Mouse (Mus musculus) right cerebral cortex, postnatal 25 days (tissue): ENCODE measurements around the gene Maml3.

Experiments
- DNase-seq: peaks from one replicate; pipeline ENCODE4 v3.0.0; 2022

Maml3 gene

GRCm38 (mm10) chr3:51813186-51813585 is 291.7 kb downstream of the Maml3 start:
- DNase-seq, result no peak

- no peak for DNase-seq
Measured at GRCm38 (mm10) chr3:51810731-51811130, 294.1 kb downstream of the Maml3 start.

- no peak for DNase-seq
Measured at GRCm38 (mm10) chr3:51809822-51810221, 295.1 kb downstream of the Maml3 start.

GRCm38 (mm10) chr3:51807981-51808870 is 296.6 kb downstream of the Maml3 start:
- no peak for DNase-seq

GRCm38 (mm10) chr3:51805488-51806318 is 299.2 kb downstream of the Maml3 start:
- DNase-seq, result no peak

- no peak for DNase-seq
Measured at GRCm38 (mm10) chr3:51803903-51804302, 301.0 kb downstream of the Maml3 start.

GRCm38 (mm10) chr3:51799650-51800049 is 305.2 kb downstream of the Maml3 start:
- no peak for DNase-seq

GRCm38 (mm10) chr3:51796838-51797237 is 308.0 kb downstream of the Maml3 start:
- DNase-seq, result no peak

- no peak for DNase-seq
Measured at GRCm38 (mm10) chr3:51796219-51796828, 308.6 kb downstream of the Maml3 start.

GRCm38 (mm10) chr3:51791542-51791941 is 313.3 kb downstream of the Maml3 start:
- DNase-seq, result no peak

GRCm38 (mm10) chr3:51789389-51789904 is 315.4 kb downstream of the Maml3 start:
- no peak for DNase-seq

GRCm38 (mm10) chr3:51788591-51789339 is 316.1 kb downstream of the Maml3 start:
- peak; percentile 61 for DNase-seq

- DNase-seq, result no peak
Measured at GRCm38 (mm10) chr3:51787945-51788344, 316.9 kb downstream of the Maml3 start.

- no peak for DNase-seq
Measured at GRCm38 (mm10) chr3:51785796-51786195, 319.1 kb downstream of the Maml3 start.

GRCm38 (mm10) chr3:51782191-51782590 is 322.7 kb downstream of the Maml3 start:
- no peak for DNase-seq

GRCm38 (mm10) chr3:51778738-51779592 is 325.9 kb downstream of the Maml3 start:
- DNase-seq, result no peak

GRCm38 (mm10) chr3:51778179-51778578 is 326.7 kb downstream of the Maml3 start:
- no peak for DNase-seq

GRCm38 (mm10) chr3:51776018-51776611 is 328.8 kb downstream of the Maml3 start:
- no peak for DNase-seq

GRCm38 (mm10) chr3:51773587-51773986 is 331.3 kb downstream of the Maml3 start:
- no peak for DNase-seq

- no peak for DNase-seq
Measured at GRCm38 (mm10) chr3:51771839-51772630, 332.8 kb downstream of the Maml3 start.
